22 mouse cellular contexts compared by ENCODE assay signal in the genomic region with DNA sequence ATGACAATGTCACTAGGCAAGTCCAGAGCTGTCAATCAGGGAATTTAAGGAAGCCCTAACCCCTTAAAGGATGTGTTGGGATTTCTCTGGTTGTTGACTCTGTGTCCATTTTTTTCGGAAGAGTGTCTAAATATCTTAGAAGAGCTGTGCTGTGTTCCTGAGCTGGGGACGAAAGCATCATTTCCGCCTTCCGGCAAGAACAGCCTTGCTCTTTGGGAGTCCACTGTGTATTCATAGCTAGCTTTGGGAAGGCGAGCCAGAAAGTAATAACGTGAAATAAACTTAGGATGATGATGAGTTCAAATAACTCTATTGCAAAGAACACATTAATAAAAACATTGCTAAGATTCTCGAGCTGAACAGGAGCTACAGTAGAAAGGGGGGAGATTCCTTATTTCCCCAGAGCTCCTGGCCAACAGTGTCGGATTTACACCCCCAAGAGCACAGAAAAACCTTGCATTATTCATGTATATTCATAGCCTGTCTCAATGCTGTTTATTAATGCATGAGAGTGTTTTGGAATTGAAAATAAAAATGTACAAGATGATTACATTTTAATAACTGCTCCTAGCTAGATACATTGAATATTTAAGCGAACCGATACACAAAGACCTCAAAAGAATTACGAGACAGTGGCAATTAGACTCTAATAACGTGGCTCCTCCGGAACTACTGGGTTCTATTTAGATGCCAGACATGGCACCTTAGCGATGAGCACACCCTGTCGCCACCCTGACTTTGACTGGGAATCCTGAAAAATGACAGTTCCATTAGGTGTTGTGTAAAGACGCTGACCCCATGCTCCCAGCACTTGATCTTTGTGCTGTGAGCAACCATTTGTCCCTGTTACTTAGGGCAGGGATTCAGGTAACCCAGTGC.
DNase-seq lines count a peak whose midpoint lies in the region; ATAC-seq lines count a peak whose summit lies in the region.
"Had no signal": no experiment of that assay in that cellular context is flagged by ENCODE, and none has a peak within 500 bp of the region (broad histone marks: within the 10 kb centered on the region; RNA-seq: fewer than 3 reads in every experiment).

No protein-coding gene starts in this region.

- no peak overlapping the region for H3K9ac ChIP-seq in midbrain, embryonic 15.5 days
- H3K9ac ChIP-seq: heart, embryonic 12.5 days; liver, embryonic 14.5 days had no signal

- peak overlapping the region; percentile 18 for H3K4me3 ChIP-seq in midbrain, embryonic 15.5 days
- H3K4me3 ChIP-seq: embryonic facial prominence, embryonic 10.5 days; heart, embryonic 12.5 days; layer of hippocampus, adult 2 months had no signal

- H3K4me1 ChIP-seq in midbrain, embryonic 15.5 days, result peaks cover 14% of the 10 kb centered on the region
- H3K4me1 ChIP-seq: embryonic facial prominence, embryonic 10.5 days; heart, embryonic 12.5 days had no signal

- H3K4me2 ChIP-seq in midbrain, embryonic 15.5 days, result peak overlapping the region; percentile 41
- H3K4me2 ChIP-seq: heart, embryonic 12.5 days had no signal

- 35% methylated on average over 16 of the region's 16 CpGs for WGBS in midbrain, embryonic 15.5 days

- peak; percentile 83 for ATAC-seq in midbrain, embryonic 15.5 days (replicated peaks)
- ATAC-seq: inflammation-experienced regulatory T-cells, adult 6 months had no signal

- H3K27me3 ChIP-seq in midbrain, embryonic 15.5 days (replicated peaks), result no peaks in the 10 kb centered on the region
- H3K27me3 ChIP-seq: heart, embryonic 12.5 days had no signal

- H3K27ac ChIP-seq in midbrain, embryonic 15.5 days, result peak overlapping the region; percentile 65
- H3K27ac ChIP-seq: embryonic facial prominence, embryonic 10.5 days; layer of hippocampus, adult 2 months; liver, embryonic 14.5 days; macrophage had no signal

- no peaks in the 10 kb centered on the region for H3K36me3 ChIP-seq in midbrain, embryonic 15.5 days (replicated peaks)
- H3K36me3 ChIP-seq: embryonic facial prominence, embryonic 10.5 days; G1E; heart, embryonic 12.5 days had no signal

- no peaks in the 10 kb centered on the region for H3K9me3 ChIP-seq in midbrain, embryonic 15.5 days
- H3K9me3 ChIP-seq: embryonic facial prominence, embryonic 10.5 days; heart, embryonic 12.5 days had no signal

- peak; percentile 9 to 26 for DNase-seq in cerebellum, postnatal 10 days
- no peak for DNase-seq in cerebellum, adult 8-10 months
- peak; percentile 19 for DNase-seq in retina, embryonic 14.5 days (ENCODE audit: low spot score)
- no peak for DNase-seq in retina, postnatal 1 day
- no peak for DNase-seq in B cell, adult 2 months
- no peak for DNase-seq in adrenal gland, adult (ENCODE audit: inconsistent age in 2 of 2, low spot score in 1 of 2)
- DNase-seq in embryo, embryonic 10 days (ENCODE audit: low spot score), result no peak
- DNase-seq: adrenal gland, postnatal 25 days; cerebellum, adult 11-12 months; heart, postnatal 14 days; kidney, adult 2 months; kidney, postnatal 14 days; layer of hippocampus, postnatal 36 days; thymus, postnatal 36 days had no signal

Comparison
In these comparisons a context has a peak if more than half of its experiments do, and no peak if none do; other contexts are left out.
1. DNase-seq: peak in cerebellum, postnatal 10 days (2 of 2) and retina, embryonic 14.5 days (single experiment); none in cerebellum, adult 8-10 months (single experiment), retina, postnatal 1 day (single experiment), B cell, adult 2 months (0 of 2), adrenal gland, adult (0 of 2) and embryo, embryonic 10 days (single experiment).